Mouse (Mus musculus) mammary gland, adult 2 months (tissue): Measurements from ENCODE around the gene Tceal5. TPM values are rescaled to one million over a fixed set of nuclear protein-coding genes. Genes with fewer than 3 reads are reported as not detected.

Source experiments
- polyA plus RNA-seq: library from polyadenylated mRNA; depleted of rRNA; stranded (reverse); fragments of >200 nt; gene quantifications from 2 replicates; pipeline ENCODE4 v1.2.3, GENCODE M21; 2012; ENCODE audit warnings: low replicate concordance; rRNA removed

The Tceal5 gene
- 0.19 TPM in 1 of 2 replicates, not detected in the other for polyA plus RNA-seq

DNA sequence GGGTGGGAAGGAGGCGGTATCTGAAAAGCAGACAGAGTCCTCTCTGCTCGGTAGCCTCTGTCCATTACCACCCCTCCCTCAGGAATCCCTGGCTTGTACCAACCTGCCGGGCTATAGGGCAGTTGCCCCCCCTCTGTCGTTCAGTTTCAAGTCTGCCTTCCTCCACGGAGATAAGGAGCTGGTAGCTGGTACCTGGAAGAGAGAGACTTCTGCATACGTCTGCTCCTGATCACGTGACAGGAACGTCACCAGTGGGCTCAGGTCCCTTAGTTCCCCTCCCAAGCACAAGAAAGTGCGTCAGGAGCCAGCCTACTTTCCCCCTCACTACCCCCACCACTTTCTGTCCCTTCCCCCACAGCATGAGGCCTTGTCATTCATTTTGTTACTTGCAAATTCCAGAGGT, at the start of gene Tceal5:
Gene Tceal5, minus strand, starts transcription at position 213 of the 403 bp plus-strand sequence.

DNA sequence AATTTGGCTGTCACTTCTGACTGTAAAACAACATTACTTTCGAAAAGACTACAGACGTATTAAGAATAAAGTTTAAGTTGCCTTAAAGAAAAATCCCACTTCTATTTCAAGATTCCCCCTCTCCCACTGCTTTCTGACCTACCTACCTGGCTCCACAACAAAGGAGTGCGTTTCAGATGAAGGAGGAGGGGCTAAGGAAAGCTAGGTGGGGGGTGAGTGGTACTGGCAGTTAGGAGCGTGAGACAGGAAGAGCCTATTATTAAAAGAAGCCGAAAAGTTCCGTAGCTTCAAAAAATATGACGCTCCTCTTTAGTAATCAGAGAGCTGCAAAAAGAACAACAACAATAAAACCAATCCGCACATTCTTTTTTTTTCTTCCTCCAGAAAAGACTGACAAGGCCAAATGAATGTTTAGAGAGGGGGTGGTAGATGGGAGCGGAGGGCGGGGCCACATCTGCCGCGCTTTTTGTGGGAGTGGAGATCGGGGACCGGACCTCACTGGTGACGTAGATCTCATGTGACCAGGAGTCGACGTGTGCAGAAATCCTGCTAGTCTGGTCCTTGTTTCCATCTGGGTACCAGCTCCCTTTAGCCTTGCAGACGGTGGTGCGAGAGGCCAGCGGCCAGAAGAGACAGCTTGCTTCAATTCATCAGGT, 41.0 kb upstream of the Tceal5 start, which contains the start of gene Tceal9:
Gene Tceal9, plus strand, starts transcription at position 506 of the 656 bp plus-strand sequence.

DNA sequence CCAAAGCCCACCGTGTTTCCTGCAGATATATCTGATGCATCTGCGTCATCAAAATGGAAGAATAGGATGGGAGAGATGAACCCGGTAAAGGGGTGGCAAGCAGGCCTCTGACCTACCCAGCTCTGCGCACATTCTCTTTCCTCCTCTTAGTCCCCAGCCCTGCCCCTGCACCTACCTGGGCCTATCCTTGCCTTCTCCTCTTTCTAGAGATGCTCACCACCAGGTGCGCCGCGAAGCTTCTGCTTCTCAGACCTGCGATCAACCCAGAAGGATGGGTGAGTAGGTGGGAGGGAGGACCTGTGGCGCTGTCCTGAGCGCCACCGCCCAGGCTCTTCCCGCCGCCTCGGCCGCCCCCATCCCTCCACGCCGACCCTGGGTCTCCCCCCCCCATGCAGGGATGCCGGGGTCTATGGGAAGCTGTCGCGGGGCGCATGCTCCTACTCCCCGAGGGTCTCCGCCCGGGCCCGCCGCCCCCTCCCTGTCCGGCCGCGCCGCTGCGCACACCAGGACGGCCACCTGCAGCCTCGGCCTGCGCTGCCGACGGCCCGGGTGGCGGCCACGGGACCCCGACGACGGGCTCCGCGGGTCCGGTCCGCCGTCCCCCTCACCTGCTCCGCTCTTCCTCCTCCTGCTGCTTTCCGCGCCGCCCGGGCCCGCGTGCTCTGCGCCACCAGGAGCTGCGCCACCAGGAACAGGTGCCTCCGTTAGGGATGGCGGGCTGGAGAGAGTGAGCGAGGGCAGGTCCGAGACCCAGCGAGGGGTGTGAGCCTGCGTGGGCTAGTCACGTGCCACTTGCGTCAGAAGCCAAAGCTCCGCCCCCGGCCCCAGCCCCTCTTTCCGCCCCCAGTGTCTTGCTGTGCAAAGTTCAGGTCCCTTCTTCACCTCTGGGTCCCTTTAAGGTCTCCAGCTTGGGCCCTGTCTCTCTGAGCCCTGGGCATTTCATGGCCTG, 11.3 kb upstream of the Tceal5 start, which contains the start of the genes Tceal7 and Bex1:
Gene Tceal7, plus strand, starts transcription at position 51 of the 949 bp plus-strand sequence.
Gene Bex1, minus strand, starts transcription at position 785 of the 949 bp plus-strand sequence.

DNA sequence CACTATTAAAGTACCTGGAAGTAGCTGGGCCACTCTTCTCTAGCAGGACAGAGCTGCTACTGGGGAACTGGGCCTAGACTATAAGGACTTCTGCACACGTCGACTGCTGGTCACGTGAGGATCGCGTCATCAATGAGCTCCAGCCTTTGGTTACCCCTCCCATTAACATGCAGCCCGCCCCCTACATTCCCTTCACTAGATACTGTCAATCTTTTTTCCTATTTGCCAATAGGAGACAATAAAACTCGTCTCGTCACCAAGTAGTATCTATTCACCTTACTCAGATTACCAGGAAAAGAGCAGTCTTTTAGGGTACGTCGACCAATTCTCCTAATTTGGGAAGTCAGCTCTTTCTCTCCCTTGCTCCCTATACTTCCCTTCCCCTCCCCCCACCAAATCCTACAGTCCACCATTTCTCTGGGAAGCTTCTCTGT, 31.5 kb downstream of the Tceal5 start, which contains the start of gene Tceal8:
Gene Tceal8, minus strand, starts transcription at position 225 of the 434 bp plus-strand sequence.

Other genes with a start within 250 kb of the Tceal5 start
- gene Arxes2, start 210.1 kb downstream of the Tceal5 start, polyA plus RNA-seq, result 38.8 and 88.4 TPM in 2 replicates
- 5.7 and 24.1 TPM in 2 replicates for gene Arxes1, start 170.5 kb downstream of the Tceal5 start, polyA plus RNA-seq
- gene Bex2, start 135.6 kb downstream of the Tceal5 start, polyA plus RNA-seq, result not detected in 2 replicates
- gene Nxf3, start 118.6 kb downstream of the Tceal5 start, polyA plus RNA-seq, result not detected in 2 replicates
- not detected in 2 replicates for gene Bex4, start 64.9 kb downstream of the Tceal5 start, polyA plus RNA-seq
- 2.4 and 6.5 TPM in 2 replicates for gene Tceal8, start 31.5 kb downstream of the Tceal5 start, polyA plus RNA-seq
- 0.49 TPM in 1 of 2 replicates, not detected in the other for gene Tceal7, start 10.9 kb upstream of the Tceal5 start, polyA plus RNA-seq
- 1.4 TPM in 1 of 2 replicates, not detected in the other for gene Bex1, start 11.6 kb upstream of the Tceal5 start, polyA plus RNA-seq
- 4.4 and 15.2 TPM in 2 replicates for gene Tceal9, start 41.2 kb upstream of the Tceal5 start, polyA plus RNA-seq
- 16.9 and 32.1 TPM in 2 replicates for gene Bex3, start 66.4 kb upstream of the Tceal5 start, polyA plus RNA-seq